Mouse (Mus musculus): ENCODE measurements around the gene Acap2. TPM values are rescaled to one million over a fixed set of nuclear protein-coding genes. Genes with fewer than 3 reads are reported as not detected.

Acap2 gene
- total and polyA plus RNA-seq, 3 experiments, result 17.2 to 19.1 TPM; not detected in 1

DNA sequence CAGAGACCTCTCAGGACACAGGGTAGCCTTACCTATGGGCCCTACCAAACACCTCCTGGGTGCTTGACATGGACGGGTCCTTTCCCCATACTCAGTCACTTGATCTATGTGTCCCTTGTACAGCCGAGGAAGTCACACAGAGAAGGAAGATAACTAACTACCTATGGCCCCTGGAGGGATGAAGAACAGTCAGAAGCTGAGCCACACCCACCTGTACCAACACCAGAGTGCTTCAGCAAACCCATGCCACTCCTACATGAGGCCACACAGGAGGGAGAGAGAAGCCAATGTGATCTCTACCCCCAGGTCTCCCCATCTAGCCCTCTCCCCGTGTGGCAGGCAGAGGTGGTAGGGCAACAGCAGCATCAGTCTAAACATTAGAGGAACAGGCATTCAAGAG, 138.1 kb downstream of the Acap2 start:
- H3K9me3 ChIP-seq (replicated peaks; ENCODE audit: insufficient read depth, low read length), result no peaks in the 10 kb centered on the region
- no peak for TF ChIP-seq CHD2 (IDR thresholded peaks at IDR 0.05; ENCODE audit: low read length)
- no peaks in the 10 kb centered on the region for H3K27me3 ChIP-seq (ENCODE audit: control insufficient read depth in 1 of 2, insufficient read depth in 2 of 2, low read length in 2 of 2)
- no peaks in the 10 kb centered on the region for H3K4me1 ChIP-seq (ENCODE audit: control insufficient read depth in 1 of 2, insufficient read depth in 2 of 2, low read length in 2 of 2)
- H3K36me3 ChIP-seq (ENCODE audit: control insufficient read depth in 1 of 2, insufficient read depth in 2 of 2, low read length in 2 of 2), result no peaks in the 10 kb centered on the region
- no peak overlapping the region for H3K4me3 ChIP-seq (ENCODE audit: control insufficient read depth in 1 of 2, insufficient read depth in 1 of 2, low read depth in 2 of 2, low read length in 2 of 2)
- DNase-seq (ENCODE audit: low read depth, low spot score), result no peak
- no peak overlapping the region for H3K27ac ChIP-seq (ENCODE audit: control insufficient read depth, low read depth, low read length)
- H3K9ac ChIP-seq (ENCODE audit: control insufficient read depth, low read depth, low read length, poor library complexity, severe bottlenecking), result no peak overlapping the region
- peaks cover 2% of the 10 kb centered on the region; the same call in 1 of the 2 replicates for H3K79me2 ChIP-seq (ENCODE audit: control insufficient read depth, insufficient read depth, low read length, poor library complexity)

DNA sequence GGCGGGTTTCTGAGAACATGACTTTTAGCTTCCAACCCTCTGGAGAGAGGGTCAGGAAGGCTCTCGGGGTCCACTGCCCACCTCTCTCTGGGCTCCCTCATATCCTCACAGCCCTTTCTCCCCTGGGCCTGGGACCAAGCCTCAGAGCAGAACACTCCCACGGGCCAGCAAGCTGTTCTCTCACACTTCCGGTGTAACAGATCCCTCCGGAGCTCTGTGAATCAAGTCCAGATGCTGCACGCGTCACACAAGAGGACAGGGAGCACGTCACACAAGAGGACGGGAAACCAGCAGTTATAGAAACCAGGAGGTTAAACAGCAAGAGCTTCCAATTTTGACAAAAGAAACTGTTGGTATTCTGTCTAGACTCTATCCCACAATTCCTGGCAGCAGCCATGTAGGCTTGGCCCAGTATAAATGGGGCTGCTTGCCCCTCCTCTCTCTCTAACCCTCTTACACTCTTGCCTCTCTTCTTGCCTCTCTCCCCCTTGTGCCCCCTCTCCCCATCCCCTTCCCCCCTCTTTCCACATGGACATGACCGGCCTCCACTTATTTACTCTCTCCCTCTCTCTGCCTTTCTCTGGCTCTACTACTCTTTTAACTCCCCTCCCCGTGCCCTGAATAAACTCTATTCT, 139.7 kb downstream of the Acap2 start:
- Histone ChIP-seq H3K4me1 (ENCODE audit: control insufficient read depth in 1 of 2, insufficient read depth in 2 of 2, low read length in 2 of 2) (no peaks in the 10 kb centered on the region), H3K27me3 (ENCODE audit: control insufficient read depth in 1 of 2, insufficient read depth in 2 of 2, low read length in 2 of 2) (no peaks in the 10 kb centered on the region)

DNA sequence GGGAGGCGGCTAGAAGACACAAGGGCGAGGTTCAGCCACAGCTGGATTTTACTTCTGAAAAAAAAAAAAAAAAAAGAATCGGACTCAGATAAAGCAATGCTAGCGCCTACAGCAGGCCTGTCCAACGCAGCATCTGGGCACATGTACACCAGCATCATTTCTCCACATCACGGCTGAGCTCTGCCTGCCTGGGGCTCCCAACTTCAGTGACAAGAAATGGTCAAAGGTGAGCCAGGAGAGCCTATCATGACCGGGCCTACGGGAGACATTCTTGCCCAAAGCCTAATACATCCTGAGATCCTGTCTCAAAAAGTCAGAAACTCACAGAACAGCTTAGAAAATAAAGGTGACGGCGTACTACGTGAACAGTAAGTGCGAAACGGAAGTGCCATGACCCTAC, 140.3 kb downstream of the Acap2 start:
- Histone ChIP-seq H3K9me3 (replicated peaks; ENCODE audit: insufficient read depth, low read length) (no peaks in the 10 kb centered on the region), H3K27me3 (ENCODE audit: control insufficient read depth in 1 of 2, insufficient read depth in 2 of 2, low read length in 2 of 2) (no peaks in the 10 kb centered on the region), H3K36me3 (ENCODE audit: control insufficient read depth in 1 of 2, insufficient read depth in 2 of 2, low read length in 2 of 2) (no peaks in the 10 kb centered on the region), H3K4me3 (ENCODE audit: control insufficient read depth in 1 of 2, insufficient read depth in 1 of 2, low read depth in 2 of 2, low read length in 2 of 2) (no peak overlapping the region), H3K9ac (ENCODE audit: control insufficient read depth, low read depth, low read length, poor library complexity, severe bottlenecking) (no peak overlapping the region), H3K4me1 (ENCODE audit: control insufficient read depth in 1 of 2, insufficient read depth in 2 of 2, low read length in 2 of 2) (no peaks in the 10 kb centered on the region), H3K79me2 (ENCODE audit: control insufficient read depth, insufficient read depth, low read length, poor library complexity) (peaks cover 2% of the 10 kb centered on the region; the same call in 1 of the 2 replicates), H3K27ac (ENCODE audit: control insufficient read depth, low read depth, low read length) (no peak overlapping the region)
- DNase-seq (ENCODE audit: low read depth, low spot score), result no peak
- TF ChIP-seq EP300 (IDR thresholded peaks at IDR 0.05; ENCODE audit: low read depth in 1 of 2, low read length in 2 of 2) (no peak), GABPA (IDR thresholded peaks at IDR 0.05; ENCODE audit: low read depth, low read length) (no peak), MEF2A (IDR thresholded peaks at IDR 0.05; ENCODE audit: extremely low read depth, insufficient replicate concordance, low read depth, low read length, poor library complexity, severe bottlenecking) (no peak), SMC3 (IDR thresholded peaks at IDR 0.05; ENCODE audit: low read depth, low read length) (no peak), MAFK (IDR thresholded peaks at IDR 0.05; ENCODE audit: borderline replicate concordance, low read depth, low read length) (no peak)

More for the DNA sequence above, 139.7 kb downstream of the Acap2 start:
- Histone ChIP-seq H3K27ac (ENCODE audit: control insufficient read depth, low read depth, low read length) (no peak overlapping the region), H3K9ac (ENCODE audit: control insufficient read depth, low read depth, low read length, poor library complexity, severe bottlenecking) (no peak overlapping the region), H3K9me3 (replicated peaks; ENCODE audit: insufficient read depth, low read length) (no peaks in the 10 kb centered on the region), H3K36me3 (ENCODE audit: control insufficient read depth in 1 of 2, insufficient read depth in 2 of 2, low read length in 2 of 2) (no peaks in the 10 kb centered on the region), H3K79me2 (ENCODE audit: control insufficient read depth, insufficient read depth, low read length, poor library complexity) (peaks cover 2% of the 10 kb centered on the region; the same call in 1 of the 2 replicates), H3K4me3 (ENCODE audit: control insufficient read depth in 1 of 2, insufficient read depth in 1 of 2, low read depth in 2 of 2, low read length in 2 of 2) (no peak overlapping the region)
- TF ChIP-seq POLR2A (IDR thresholded peaks at IDR 0.05; ENCODE audit: control insufficient read depth in 1 of 2, insufficient read depth in 1 of 2, low read depth in 1 of 2, low read length in 2 of 2, poor library complexity in 1 of 2) (no peak), ZKSCAN1 (IDR thresholded peaks at IDR 0.05; ENCODE audit: low read depth, low read length) (no peak), BHLHE40 (IDR thresholded peaks at IDR 0.05; ENCODE audit: borderline replicate concordance, low read depth, low read length) (no peak), CHD1 (IDR thresholded peaks at IDR 0.05; ENCODE audit: low read depth, low read length) (no peak), RAD21 (IDR thresholded peaks at IDR 0.05; ENCODE audit: low read depth, low read length) (no peak)
- no peak for DNase-seq (ENCODE audit: low read depth, low spot score)
